Mouse (Mus musculus): ENCODE data around the gene Gm10153. TPM values are rescaled to one million over a fixed set of nuclear protein-coding genes. Genes with fewer than 3 reads are reported as not detected.
"Not testable (repeated sequence)": the region's sequence is repeated elsewhere in the genome, so short reads cannot be mapped to it uniquely, and the experiment has no call there.

The Gm10153 gene
- not detected in 2 replicates for polyA plus RNA-seq (2015; fragmentation: Nextera tagmentation; extraction: Ambion mirVana)

DNA sequence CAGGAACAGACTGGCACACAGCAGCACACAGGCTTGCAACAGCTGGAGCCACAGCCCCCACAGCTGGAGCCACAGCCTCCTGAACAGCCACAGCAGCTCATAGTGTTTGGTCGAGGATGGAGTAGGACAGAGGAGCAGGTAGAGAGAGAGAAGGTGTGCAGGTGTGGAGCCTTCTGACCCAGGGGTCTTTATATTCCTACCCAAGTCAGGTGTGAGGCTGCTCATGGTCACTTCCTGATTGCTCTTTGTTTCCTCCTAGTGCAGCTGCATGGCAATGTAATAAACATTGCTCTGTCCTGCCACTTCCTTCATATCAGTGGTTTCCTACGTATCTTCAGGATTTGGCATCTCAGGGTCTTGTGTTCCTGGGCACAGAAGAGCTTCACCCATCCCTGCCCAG is at the start of gene Gm10153:
Gene Gm10153 (minus strand): TSS at position 101 of the 400 bp plus-strand sequence.
- H3K36me3 ChIP-seq (ENCODE audit: control insufficient read depth, insufficient read depth, low read length): no peaks in the 10 kb centered on the region
- H3K27me3 ChIP-seq (ENCODE audit: control insufficient read depth, insufficient read depth, low read length): no peaks in the 10 kb centered on the region
- H3K4me1 ChIP-seq (ENCODE audit: control insufficient read depth, insufficient read depth, low read length): no peaks in the 10 kb centered on the region
- 23% methylated on average over 2 of the region's 2 CpGs for WGBS
- H3K9me3 ChIP-seq (replicated peaks; ENCODE audit: control insufficient read depth, low read length): no peaks in the 10 kb centered on the region
- no peak within 1 kb of the TSS for H3K27ac ChIP-seq (ENCODE audit: low read length)
- no peak for ATAC-seq (ENCODE audit: insufficient read depth, low FRiP score)
- H3K4me3 ChIP-seq (replicated peaks; ENCODE audit: low read length): no peak within 1 kb of the TSS
- H3K9ac ChIP-seq (ENCODE audit: low read length): no peak within 1 kb of the TSS
- H3K4me2 ChIP-seq (ENCODE audit: low read depth, low read length): no peak within 1 kb of the TSS

DNA sequence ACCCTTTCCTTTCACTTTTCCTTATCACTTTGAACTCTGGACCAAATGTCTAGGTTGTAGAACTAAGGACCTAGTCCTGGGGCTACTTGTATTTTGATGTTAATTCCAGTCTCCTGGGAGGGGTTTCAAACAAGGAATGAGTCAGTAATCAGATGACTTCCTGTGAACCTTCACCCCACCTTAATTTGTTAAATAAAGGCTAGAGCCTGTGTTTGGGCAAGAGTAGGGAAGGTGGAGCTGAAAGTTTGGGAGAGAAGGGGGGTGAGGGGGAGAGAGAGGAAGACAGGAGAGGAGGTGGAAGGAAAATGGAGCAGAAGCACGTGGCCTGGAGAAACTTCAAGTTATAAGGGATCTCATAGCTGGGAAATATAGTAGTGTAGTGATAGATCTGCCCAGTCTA is 41.4 kb upstream of the Gm10153 start:
- H3K27ac ChIP-seq (ENCODE audit: low read length): no peak overlapping the region
- no peaks in the 10 kb centered on the region for H3K4me1 ChIP-seq (ENCODE audit: control insufficient read depth, insufficient read depth, low read length)
- no peaks in the 10 kb centered on the region for H3K9me3 ChIP-seq (replicated peaks; ENCODE audit: control insufficient read depth, low read length)
- ATAC-seq (ENCODE audit: insufficient read depth, low FRiP score): no peak
- no peaks in the 10 kb centered on the region for H3K27me3 ChIP-seq (ENCODE audit: control insufficient read depth, insufficient read depth, low read length)
- WGBS: 4% methylated on average over 1 of the region's 1 CpGs
- H3K4me3 ChIP-seq (replicated peaks; ENCODE audit: low read length): no peak overlapping the region
- no peak overlapping the region for H3K9ac ChIP-seq (ENCODE audit: low read length)
- no peaks in the 10 kb centered on the region for H3K36me3 ChIP-seq (ENCODE audit: control insufficient read depth, insufficient read depth, low read length)
- no peak overlapping the region for H3K4me2 ChIP-seq (ENCODE audit: low read depth, low read length)

DNA sequence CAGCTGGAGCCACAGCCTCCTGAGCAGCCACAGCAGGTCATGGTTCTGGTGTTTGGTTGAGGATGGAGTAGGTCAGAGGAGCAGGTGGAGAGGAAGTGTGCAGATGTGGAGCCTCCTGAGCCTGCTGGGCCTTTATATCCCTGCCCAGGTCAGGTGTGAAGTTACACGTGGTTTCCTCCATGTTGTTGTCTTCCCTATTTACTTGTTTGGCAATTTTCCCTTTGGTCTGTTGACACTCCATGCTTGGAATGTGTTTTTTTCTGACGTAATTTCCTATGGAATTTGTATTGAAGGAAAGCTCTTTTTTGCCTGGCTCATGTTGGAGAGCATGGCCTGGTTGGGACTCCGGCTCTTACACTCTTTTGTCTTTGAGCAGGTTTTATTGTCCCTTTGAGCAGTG is 39.7 kb upstream of the Gm10153 start, which contains the start of gene Krtap5-5:
Gene Krtap5-5 (minus strand): TSS at position 101 of the 400 bp plus-strand sequence.
- 59% methylated on average over 3 of the region's 3 CpGs for WGBS
- H3K27me3 ChIP-seq (ENCODE audit: control insufficient read depth, insufficient read depth, low read length): not testable (repeated sequence)

DNA sequence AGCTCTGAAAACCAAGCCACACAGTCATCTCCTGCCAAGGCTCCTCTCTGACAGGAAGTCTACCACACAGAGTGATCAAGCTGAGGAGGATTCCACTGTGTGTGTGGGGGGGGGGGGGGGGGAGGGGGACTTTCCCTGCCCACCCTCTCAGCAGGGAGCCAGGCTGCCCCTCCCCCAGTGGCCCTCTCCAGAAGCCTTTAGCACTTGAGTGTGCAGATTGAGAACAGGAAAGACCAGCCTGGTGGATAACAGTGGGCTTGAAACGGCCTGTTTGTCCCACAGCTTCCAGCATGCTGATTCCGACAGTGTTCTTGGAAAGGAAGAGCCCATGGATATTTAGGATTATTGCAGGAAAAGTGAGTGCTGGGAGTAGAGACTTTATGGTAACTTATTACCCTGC is 34.3 kb upstream of the Gm10153 start:
- WGBS: 28% methylated on average over 2 of the region's 2 CpGs
- H3K9ac ChIP-seq (ENCODE audit: low read length): no peak overlapping the region
- ATAC-seq (ENCODE audit: insufficient read depth, low FRiP score): no peak
- H3K36me3 ChIP-seq (ENCODE audit: control insufficient read depth, insufficient read depth, low read length): no peaks in the 10 kb centered on the region
- no peak overlapping the region for H3K4me2 ChIP-seq (ENCODE audit: low read depth, low read length)
- H3K27me3 ChIP-seq (ENCODE audit: control insufficient read depth, insufficient read depth, low read length): no peaks in the 10 kb centered on the region
- no peak overlapping the region for H3K4me3 ChIP-seq (replicated peaks; ENCODE audit: low read length)
- no peaks in the 10 kb centered on the region for H3K4me1 ChIP-seq (ENCODE audit: control insufficient read depth, insufficient read depth, low read length)
- H3K9me3 ChIP-seq (replicated peaks; ENCODE audit: control insufficient read depth, low read length): no peaks in the 10 kb centered on the region
- H3K27ac ChIP-seq (ENCODE audit: low read length): no peak overlapping the region

More for the DNA sequence above, 39.7 kb upstream of the Gm10153 start, which contains the start of gene Krtap5-5:
- not testable (repeated sequence) for H3K36me3 ChIP-seq (ENCODE audit: control insufficient read depth, insufficient read depth, low read length); H3K27ac ChIP-seq (ENCODE audit: low read length); H3K4me3 ChIP-seq (replicated peaks; ENCODE audit: low read length); H3K4me2 ChIP-seq (ENCODE audit: low read depth, low read length); H3K4me1 ChIP-seq (ENCODE audit: control insufficient read depth, insufficient read depth, low read length); ATAC-seq (ENCODE audit: insufficient read depth, low FRiP score); H3K9me3 ChIP-seq (replicated peaks; ENCODE audit: control insufficient read depth, low read length); H3K9ac ChIP-seq (ENCODE audit: low read length)

DNA sequence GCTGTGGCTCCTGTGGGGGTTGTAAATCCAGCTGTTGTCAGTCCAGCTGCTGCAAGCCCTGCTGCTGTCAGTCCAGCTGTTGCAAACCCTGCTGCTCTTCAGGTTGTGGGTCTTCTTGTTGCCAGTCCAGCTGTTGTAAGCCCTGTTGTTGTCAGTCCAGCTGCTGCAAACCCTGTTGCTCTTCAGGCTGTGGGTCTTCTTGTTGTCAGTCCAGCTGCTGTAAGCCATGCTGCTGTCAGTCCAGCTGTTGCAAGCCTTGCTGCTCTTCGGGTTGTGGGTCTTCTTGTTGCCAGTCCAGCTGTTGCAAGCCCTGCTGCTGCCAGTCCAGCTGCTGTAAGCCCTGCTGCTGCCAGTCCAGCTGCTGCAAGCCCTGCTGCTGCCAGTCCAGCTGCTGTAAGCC is 21.9 kb upstream of the Gm10153 start:
- not testable (repeated sequence) for H3K27me3 ChIP-seq (ENCODE audit: control insufficient read depth, insufficient read depth, low read length); H3K4me2 ChIP-seq (ENCODE audit: low read depth, low read length); H3K27ac ChIP-seq (ENCODE audit: low read length); H3K9ac ChIP-seq (ENCODE audit: low read length); H3K36me3 ChIP-seq (ENCODE audit: control insufficient read depth, insufficient read depth, low read length); H3K4me3 ChIP-seq (replicated peaks; ENCODE audit: low read length); H3K4me1 ChIP-seq (ENCODE audit: control insufficient read depth, insufficient read depth, low read length); ATAC-seq (ENCODE audit: insufficient read depth, low FRiP score); H3K9me3 ChIP-seq (replicated peaks; ENCODE audit: control insufficient read depth, low read length)
- 56% methylated on average over 1 of the region's 1 CpGs for WGBS

DNA sequence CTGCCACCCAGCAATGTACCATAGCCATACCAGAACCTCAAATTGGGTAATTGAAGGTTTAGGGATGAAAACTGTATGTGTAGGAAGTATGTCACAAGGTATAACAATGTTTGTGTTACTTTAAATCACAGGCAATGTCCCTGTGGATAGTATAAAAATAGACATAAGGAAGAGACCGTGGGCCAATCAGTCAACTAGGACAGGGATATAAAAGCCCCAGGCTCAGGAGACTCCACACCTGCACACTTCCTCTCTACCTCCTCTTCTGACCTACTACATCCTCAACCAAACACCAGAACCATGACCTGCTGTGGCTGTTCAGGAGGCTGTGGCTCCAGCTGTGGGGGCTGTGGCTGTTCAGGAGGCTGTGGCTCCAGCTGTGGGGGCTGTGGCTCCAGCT is 21.4 kb upstream of the Gm10153 start, which contains the start of gene Gm7579:
Gene Gm7579 (plus strand): TSS at position 301 of the 400 bp plus-strand sequence.
- Histone ChIP-seq H3K4me1 (ENCODE audit: control insufficient read depth, insufficient read depth, low read length) (no peaks in the 10 kb centered on the region), H3K4me3 (replicated peaks; ENCODE audit: low read length) (no peak within 1 kb of the TSS), H3K27me3 (ENCODE audit: control insufficient read depth, insufficient read depth, low read length) (no peaks in the 10 kb centered on the region), H3K4me2 (ENCODE audit: low read depth, low read length) (no peak within 1 kb of the TSS), H3K27ac (ENCODE audit: low read length) (no peak within 1 kb of the TSS), H3K9me3 (replicated peaks; ENCODE audit: control insufficient read depth, low read length) (no peaks in the 10 kb centered on the region), H3K36me3 (ENCODE audit: control insufficient read depth, insufficient read depth, low read length) (no peaks in the 10 kb centered on the region), H3K9ac (ENCODE audit: low read length) (no peak within 1 kb of the TSS)
- 62% methylated on average over 1 of the region's 1 CpGs for WGBS
- ATAC-seq (ENCODE audit: insufficient read depth, low FRiP score): no peak

DNA sequence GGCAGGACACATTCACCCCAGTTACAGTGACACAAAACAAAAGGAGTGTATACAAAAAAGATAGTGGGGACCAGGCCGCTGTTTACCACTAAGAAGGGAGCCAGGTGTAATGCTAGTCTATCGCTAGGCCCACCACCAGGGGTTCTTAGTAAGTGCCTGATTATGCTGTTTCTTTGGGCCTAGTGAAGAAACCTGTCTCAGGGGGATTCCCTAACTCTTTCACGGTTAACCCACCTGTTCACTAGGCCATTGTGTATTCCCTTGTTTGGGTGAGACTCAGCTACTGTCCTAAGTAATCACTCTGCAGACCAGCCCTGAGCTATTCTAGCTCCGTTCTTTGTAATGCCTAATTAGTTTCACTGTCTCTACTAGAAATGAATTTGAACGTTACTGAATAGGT is 16.7 kb upstream of the Gm10153 start:
- not testable (repeated sequence) for H3K9ac ChIP-seq (ENCODE audit: low read length); H3K36me3 ChIP-seq (ENCODE audit: control insufficient read depth, insufficient read depth, low read length); H3K27ac ChIP-seq (ENCODE audit: low read length); ATAC-seq (ENCODE audit: insufficient read depth, low FRiP score); H3K27me3 ChIP-seq (ENCODE audit: control insufficient read depth, insufficient read depth, low read length); H3K4me1 ChIP-seq (ENCODE audit: control insufficient read depth, insufficient read depth, low read length); H3K4me2 ChIP-seq (ENCODE audit: low read depth, low read length); H3K4me3 ChIP-seq (replicated peaks; ENCODE audit: low read length); H3K9me3 ChIP-seq (replicated peaks; ENCODE audit: control insufficient read depth, low read length)
- WGBS: 78% methylated on average over 5 of the region's 5 CpGs

DNA sequence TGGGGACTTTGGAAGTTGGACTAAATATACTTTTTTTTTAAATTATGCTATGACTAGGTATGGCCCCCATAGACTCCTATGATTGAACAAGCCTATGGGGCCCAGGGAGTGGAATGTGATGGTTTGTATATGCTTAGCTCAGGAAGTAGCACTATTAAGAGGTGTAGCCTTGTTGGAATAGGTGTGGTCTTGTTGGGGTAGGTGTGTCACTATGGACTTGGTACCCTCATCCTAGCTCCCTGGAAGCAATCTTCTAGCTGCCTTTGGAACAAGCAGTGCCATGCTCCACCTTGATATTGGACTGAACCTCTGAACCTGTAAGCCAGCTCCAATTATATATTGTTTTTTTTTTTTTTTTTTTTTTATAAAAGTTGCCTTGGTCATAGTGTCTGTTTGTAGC is 15.3 kb upstream of the Gm10153 start:
- ATAC-seq (ENCODE audit: insufficient read depth, low FRiP score): no peak
- no peak overlapping the region for H3K9ac ChIP-seq (ENCODE audit: low read length)
- H3K36me3 ChIP-seq (ENCODE audit: control insufficient read depth, insufficient read depth, low read length): no peaks in the 10 kb centered on the region
- H3K27me3 ChIP-seq (ENCODE audit: control insufficient read depth, insufficient read depth, low read length): no peaks in the 10 kb centered on the region
- H3K4me2 ChIP-seq (ENCODE audit: low read depth, low read length): no peak overlapping the region
- H3K4me1 ChIP-seq (ENCODE audit: control insufficient read depth, insufficient read depth, low read length): no peaks in the 10 kb centered on the region
- H3K27ac ChIP-seq (ENCODE audit: low read length): no peak overlapping the region
- H3K4me3 ChIP-seq (replicated peaks; ENCODE audit: low read length): no peak overlapping the region
- H3K9me3 ChIP-seq (replicated peaks; ENCODE audit: control insufficient read depth, low read length): no peaks in the 10 kb centered on the region

DNA sequence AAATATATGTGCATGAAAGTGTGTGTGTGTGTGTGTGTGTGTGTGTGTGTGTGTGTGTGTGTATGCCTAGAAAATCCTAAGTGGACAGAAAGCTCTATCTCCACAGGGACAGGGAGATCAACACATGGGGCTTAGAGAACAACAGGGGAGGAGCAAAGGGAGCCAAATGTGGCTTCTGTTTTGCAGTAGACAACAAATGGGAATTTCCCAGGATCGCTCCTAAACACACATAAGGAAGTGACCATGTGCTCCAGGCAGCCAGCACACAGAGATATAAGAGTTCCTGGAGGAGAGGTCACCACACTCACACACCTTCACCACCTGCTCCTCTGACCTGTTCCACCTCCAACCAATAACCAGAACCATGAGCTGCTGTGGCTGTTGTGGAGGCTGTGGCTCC is 10.9 kb upstream of the Gm10153 start, which contains the start of gene Krtap5-3:
Gene Krtap5-3 (plus strand): TSS at position 301 of the 400 bp plus-strand sequence.
- Histone ChIP-seq H3K36me3 (ENCODE audit: control insufficient read depth, insufficient read depth, low read length) (no peaks in the 10 kb centered on the region), H3K9me3 (replicated peaks; ENCODE audit: control insufficient read depth, low read length) (no peaks in the 10 kb centered on the region), H3K9ac (ENCODE audit: low read length) (no peak within 1 kb of the TSS), H3K4me2 (ENCODE audit: low read depth, low read length) (no peak within 1 kb of the TSS), H3K4me1 (ENCODE audit: control insufficient read depth, insufficient read depth, low read length) (no peaks in the 10 kb centered on the region), H3K27me3 (ENCODE audit: control insufficient read depth, insufficient read depth, low read length) (no peaks in the 10 kb centered on the region), H3K4me3 (replicated peaks; ENCODE audit: low read length) (no peak within 1 kb of the TSS), H3K27ac (ENCODE audit: low read length) (no peak within 1 kb of the TSS)
- WGBS: 65% methylated on average over 1 of the region's 1 CpGs
- no peak for ATAC-seq (ENCODE audit: insufficient read depth, low FRiP score)

DNA sequence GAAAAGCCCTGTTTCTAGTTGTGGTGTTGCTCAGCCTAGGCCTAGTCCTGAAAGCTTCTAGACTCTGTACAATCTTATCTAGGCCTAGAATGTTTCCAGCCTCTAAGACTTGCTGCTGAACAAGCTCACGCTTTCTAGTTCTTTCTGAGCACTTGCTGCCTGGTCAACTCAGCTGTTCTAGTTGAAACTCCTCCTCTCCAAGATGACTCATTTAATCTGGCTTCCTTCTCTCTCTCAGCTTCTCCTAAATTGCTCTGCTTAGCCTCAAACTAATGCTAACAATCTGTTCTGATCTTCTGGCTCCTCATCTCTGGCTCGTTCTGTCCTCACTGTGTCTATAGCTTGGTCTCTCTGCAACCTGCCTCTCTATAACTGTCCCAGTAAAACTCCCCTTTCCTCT is 8.6 kb upstream of the Gm10153 start:
- no peak for ATAC-seq (ENCODE audit: insufficient read depth, low FRiP score)

More for the DNA sequence above, 8.6 kb upstream of the Gm10153 start:
- Histone ChIP-seq H3K4me1 (ENCODE audit: control insufficient read depth, insufficient read depth, low read length) (no peaks in the 10 kb centered on the region), H3K27me3 (ENCODE audit: control insufficient read depth, insufficient read depth, low read length) (no peaks in the 10 kb centered on the region), H3K9ac (ENCODE audit: low read length) (no peak overlapping the region), H3K9me3 (replicated peaks; ENCODE audit: control insufficient read depth, low read length) (no peaks in the 10 kb centered on the region), H3K4me3 (replicated peaks; ENCODE audit: low read length) (no peak overlapping the region), H3K27ac (ENCODE audit: low read length) (no peak overlapping the region), H3K4me2 (ENCODE audit: low read depth, low read length) (no peak overlapping the region), H3K36me3 (ENCODE audit: control insufficient read depth, insufficient read depth, low read length) (no peaks in the 10 kb centered on the region)
- WGBS: 73% methylated on average over 2 of the region's 2 CpGs
